Mouse (Mus musculus) G1E (cell line): ENCODE measurements around the gene Fam114a2. TPM values are rescaled to one million over a fixed set of nuclear protein-coding genes. Genes with fewer than 3 reads are reported as not detected.

Source experiments
- ATAC-seq: 2 replicates; pipeline ENCODE4 v1.8.0; 2016; ENCODE audit warnings: mild to moderate bottlenecking; ENCODE audit not compliant: insufficient number of reproducible peaks, poor library complexity, low FRiP score, severe bottlenecking; ENCODE audit errors: extremely low read depth
- DNase-seq: peaks from one replicate; pipeline ENCODE4 v3.0.0; 2012; ENCODE audit warnings: low spot score
- H3K27me3 ChIP-seq: 2 replicates; pipeline ENCODE4 v1.6.1; 2012; ENCODE audit warnings: mild to moderate bottlenecking, low read length, inconsistent platforms; ENCODE audit not compliant: insufficient read depth
- H3K36me3 ChIP-seq: replicated peaks from 2 replicates; pipeline ENCODE3; 2012; ENCODE audit warnings: mild to moderate bottlenecking, inconsistent platforms
- H3K4me1 ChIP-seq: 2 replicates; pipeline ENCODE4 v1.6.1; 2012; ENCODE audit warnings: low read depth, low read length, inconsistent platforms, mixed read lengths; ENCODE audit not compliant: insufficient read depth
- H3K4me3 ChIP-seq: 2 replicates; pipeline ENCODE4 v1.5.1; 2012; ENCODE audit warnings: low read depth, mild to moderate bottlenecking, inconsistent platforms, low read length, moderate library complexity, mixed read lengths
- H3K9me3 ChIP-seq: replicated peaks from 2 replicates; pipeline ENCODE4 v1.6.1; 2012; ENCODE audit warnings: inconsistent platforms
- CTCF ChIP-seq: IDR thresholded peaks from 2 replicates; pipeline ENCODE4 v1.5.1; 2012; ENCODE audit warnings: low read depth, low read length, inconsistent platforms, mixed read lengths
- GATA1 ChIP-seq: IDR thresholded peaks from 2 replicates; pipeline ENCODE4 v1.6.1; 2012; ENCODE audit warnings: borderline replicate concordance, low read length, inconsistent platforms, mixed read lengths
- GATA2 ChIP-seq: IDR thresholded peaks from 2 replicates; pipeline ENCODE4 v1.6.1; 2012; ENCODE audit warnings: low read depth, low read length, inconsistent platforms, borderline replicate concordance
- POLR2AphosphoS5 ChIP-seq: IDR thresholded peaks from 2 replicates; pipeline ENCODE4 v1.6.1; 2012; ENCODE audit warnings: low read depth, low read length, inconsistent platforms; ENCODE audit not compliant: insufficient replicate concordance
- TAL1 ChIP-seq: conservative IDR thresholded peaks from 2 replicates; pipeline ENCODE4 v1.6.1; 2012; ENCODE audit warnings: low read depth, low read length, inconsistent platforms, mixed read lengths
- polyA plus RNA-seq: library from polyadenylated mRNA; stranded (reverse); fragments of >175 nt; gene quantifications from 2 replicates; pipeline ENCODE4 v1.2.3, GENCODE M21; 2012
- total RNA-seq, 2 experiments: library from RNA; stranded (forward) in 1 of 2; stranded (reverse) in 1 of 2; fragments of 200-1000 nt in 1 of 2; fragments of >200 nt in 1 of 2; fragmentation: Nextera tagmentation in 1 of 2; gene quantifications; 2 replicates each; pipeline ENCODE4 v1.2.3; 2014 to 2017

Gene Fam114a2
- total and polyA plus RNA-seq, 3 experiments: 2.7 to 55.9 (median 41.2) TPM

- H3K36me3 ChIP-seq: peaks cover 66% of the 10 kb centered on the region
- H3K4me1 ChIP-seq: no peaks in the 10 kb centered on the region
- ATAC-seq: no peak
- TF ChIP-seq TAL1: no peak
- TF ChIP-seq GATA2: no peak
- TF ChIP-seq GATA1: no peak
- no peak for TF ChIP-seq POLR2AphosphoS5
- TF ChIP-seq CTCF: no peak
- no peak for DNase-seq
- H3K4me3 ChIP-seq: no peak overlapping the region
- no peaks in the 10 kb centered on the region for H3K27me3 ChIP-seq
- H3K9me3 ChIP-seq: no peaks in the 10 kb centered on the region
These were observed 13.0 kb upstream of the Fam114a2 start for GRCm38 (mm10) chr11:57531300-57531950.

GRCm38 (mm10) chr11:57529111-57529510, 10.7 kb upstream of the Fam114a2 start:
- ATAC-seq: no peak
- Histone ChIP-seq H3K4me1 (peaks cover 5% of the 10 kb centered on the region), H3K9me3 (no peaks in the 10 kb centered on the region), H3K27me3 (no peaks in the 10 kb centered on the region), H3K4me3 (no peak overlapping the region), H3K36me3 (peaks cover 74% of the 10 kb centered on the region)
- no peak for DNase-seq
- TF ChIP-seq GATA1 (no peak), GATA2 (no peak), CTCF (no peak), TAL1 (no peak), POLR2AphosphoS5 (no peak)

- H3K36me3 ChIP-seq: peaks cover 76% of the 10 kb centered on the region
- H3K4me3 ChIP-seq: no peak overlapping the region
- TF ChIP-seq TAL1 (no peak), GATA2 (no peak), POLR2AphosphoS5 (no peak), CTCF (no peak), GATA1 (no peak)
- ATAC-seq (no peak), DNase-seq (no peak)
- H3K27me3 ChIP-seq: no peaks in the 10 kb centered on the region
- peaks cover 5% of the 10 kb centered on the region for H3K4me1 ChIP-seq
- no peaks in the 10 kb centered on the region for H3K9me3 ChIP-seq
These were observed 9.1 kb upstream of the Fam114a2 start for GRCm38 (mm10) chr11:57527506-57527905.

DNA sequence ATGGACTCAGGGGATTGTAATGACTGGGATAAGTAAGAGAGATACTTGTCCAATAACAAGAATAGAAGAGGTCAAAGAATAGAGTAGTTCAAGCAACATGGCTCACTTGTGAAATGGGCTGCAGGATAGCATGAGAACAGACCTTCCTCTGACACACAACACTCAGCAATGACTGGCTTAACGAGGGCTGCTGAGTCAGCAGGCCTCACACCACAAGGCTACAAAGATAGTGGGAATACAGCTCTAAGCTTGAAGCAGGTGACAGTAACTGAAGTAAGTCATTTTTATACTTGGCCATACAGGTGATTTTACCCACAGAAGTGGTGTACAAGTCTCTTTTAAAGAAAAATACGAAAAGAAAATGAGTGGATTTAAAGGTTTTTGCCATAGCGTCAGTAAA, 7.5 kb upstream of the Fam114a2 start:
- Histone ChIP-seq H3K4me1 (peaks cover 16% of the 10 kb centered on the region), H3K36me3 (peaks cover 77% of the 10 kb centered on the region), H3K27me3 (no peaks in the 10 kb centered on the region), H3K9me3 (no peaks in the 10 kb centered on the region), H3K4me3 (no peak overlapping the region)
- TF ChIP-seq GATA2 (no peak), GATA1 (no peak), POLR2AphosphoS5 (no peak), TAL1 (no peak), CTCF (no peak)
- DNase-seq (no peak), ATAC-seq (no peak)

- peaks cover 21% of the 10 kb centered on the region for H3K4me1 ChIP-seq
- no peak for ATAC-seq
- DNase-seq: no peak
- H3K9me3 ChIP-seq: no peaks in the 10 kb centered on the region
- TF ChIP-seq GATA2: no peak
- no peak for TF ChIP-seq GATA1
- TF ChIP-seq POLR2AphosphoS5: no peak
- TF ChIP-seq TAL1: no peak
- TF ChIP-seq CTCF: no peak
- no peaks in the 10 kb centered on the region for H3K27me3 ChIP-seq
- H3K4me3 ChIP-seq: no peak overlapping the region
- H3K36me3 ChIP-seq: peaks cover 73% of the 10 kb centered on the region
These were observed 6.2 kb upstream of the Fam114a2 start for GRCm38 (mm10) chr11:57524597-57524996.

DNA sequence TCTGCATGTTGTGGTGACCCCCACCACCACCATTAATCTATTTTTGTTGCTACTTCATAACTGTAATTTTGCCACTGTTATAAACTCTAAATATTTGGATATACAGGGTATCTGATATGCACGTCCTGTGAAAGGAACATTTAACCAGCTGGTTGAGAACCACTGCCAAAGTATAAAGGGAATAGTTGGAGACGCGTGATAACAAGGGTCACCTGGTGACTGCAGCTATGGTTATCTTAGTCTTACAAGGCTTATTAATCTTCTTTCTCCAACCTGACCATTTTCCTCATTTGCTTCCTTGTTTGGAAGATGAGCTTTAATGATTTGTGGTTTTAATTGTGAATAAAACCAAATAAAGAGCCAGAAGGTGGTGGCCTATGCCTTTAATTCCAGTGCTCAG, 5.0 kb upstream of the Fam114a2 start:
- Histone ChIP-seq H3K9me3 (no peaks in the 10 kb centered on the region), H3K4me1 (peaks cover 21% of the 10 kb centered on the region), H3K36me3 (peaks cover 62% of the 10 kb centered on the region), H3K4me3 (no peak overlapping the region), H3K27me3 (no peaks in the 10 kb centered on the region)
- TF ChIP-seq GATA2: no peak
- no peak for TF ChIP-seq CTCF
- TF ChIP-seq POLR2AphosphoS5: no peak
- no peak for TF ChIP-seq TAL1
- TF ChIP-seq GATA1: no peak
- DNase-seq (no peak), ATAC-seq (no peak)
